Mouse (Mus musculus): ENCODE results near the gene Epn1.

Gene Epn1

GRCm38 (mm10) chr7:5080010-5080751 lies at the start of gene Epn1:
TSS of gene Epn1 (plus strand) at chr7:5080235.
- DNase-seq = peak; percentile 97 to 99

- no peak for DNase-seq
Observed at GRCm38 (mm10) chr7:5030554-5031275, 49.3 kb upstream of the Epn1 start.

- no peak for DNase-seq
Observed at GRCm38 (mm10) chr7:5031496-5031895, 48.5 kb upstream of the Epn1 start.

GRCm38 (mm10) chr7:5033818-5034217 lies 46.2 kb upstream of the Epn1 start, which contains the start of gene 4632433K11Rik:
TSS of gene 4632433K11Rik (plus strand) at chr7:5034118.
- DNase-seq = no peak

- DNase-seq = no peak
Observed at GRCm38 (mm10) chr7:5035628-5036027, 44.4 kb upstream of the Epn1 start.

- no peak for DNase-seq
Observed at GRCm38 (mm10) chr7:5036136-5036535, 43.9 kb upstream of the Epn1 start.

GRCm38 (mm10) chr7:5037026-5037425 lies 43.0 kb upstream of the Epn1 start:
- no peak for DNase-seq

- no peak for DNase-seq
Observed at GRCm38 (mm10) chr7:5037467-5037866, 42.6 kb upstream of the Epn1 start.

- DNase-seq = peak; percentile 93 to 96
Observed at GRCm38 (mm10) chr7:5038109-5038732, 41.8 kb upstream of the Epn1 start, which contains the start of gene Zfp784. TSS of gene Zfp784 (minus strand) at chr7:5038446.

- no peak for DNase-seq
Observed at GRCm38 (mm10) chr7:5038940-5039339, 41.1 kb upstream of the Epn1 start.

GRCm38 (mm10) chr7:5044981-5045380 lies 35.1 kb upstream of the Epn1 start:
- DNase-seq = no peak

GRCm38 (mm10) chr7:5046112-5046511 lies 33.9 kb upstream of the Epn1 start:
- no peak for DNase-seq

- DNase-seq = peak in 1 of 2 experiments; percentile 38
Observed at GRCm38 (mm10) chr7:5047313-5047712, 32.7 kb upstream of the Epn1 start.

GRCm38 (mm10) chr7:5051193-5052192 lies 28.5 kb upstream of the Epn1 start, which contains the start of gene Zfp580:
TSS of gene Zfp580 (plus strand) at chr7:5051538.
- DNase-seq = peak; percentile 75 to 86

GRCm38 (mm10) chr7:5052438-5052837 lies 27.6 kb upstream of the Epn1 start:
- DNase-seq = no peak

GRCm38 (mm10) chr7:5052931-5053343 lies 27.1 kb upstream of the Epn1 start:
- DNase-seq = peak in 1 of 2 experiments; percentile 47

- DNase-seq = no peak
Observed at GRCm38 (mm10) chr7:5053456-5054179, 26.4 kb upstream of the Epn1 start.

GRCm38 (mm10) chr7:5056651-5057263 lies 23.3 kb upstream of the Epn1 start:
- no peak for DNase-seq

- no peak for DNase-seq
Observed at GRCm38 (mm10) chr7:5057381-5057780, 22.7 kb upstream of the Epn1 start.

GRCm38 (mm10) chr7:5057804-5058203 lies 22.2 kb upstream of the Epn1 start:
- peak in 1 of 2 experiments; percentile 12 for DNase-seq

- no peak for DNase-seq
Observed at GRCm38 (mm10) chr7:5058631-5059030, 21.4 kb upstream of the Epn1 start.
